Mouse (Mus musculus) small intestine, adult 2 months (tissue): ENCODE measurements around the gene Fbxw26.
"Not testable (repeated sequence)": the region's sequence is repeated elsewhere in the genome, so short reads cannot be mapped to it uniquely, and the experiment has no call there.

Experiments used
- CTCF ChIP-seq: fragments of 200-500 bp; IDR thresholded peaks from 2 replicates; pipeline ENCODE4 v1.5.1; 2012; ENCODE audit warnings: low read depth, mild to moderate bottlenecking, control low read depth, inconsistent platforms, low read length, moderate library complexity, mixed read lengths; ENCODE audit not compliant: insufficient replicate concordance, insufficient read length; ENCODE audit errors: extremely low read depth
- POLR2A ChIP-seq: fragments of 200-500 bp; IDR thresholded peaks from 2 replicates; pipeline ENCODE4 v1.6.1; 2012; ENCODE audit warnings: low read depth, mild to moderate bottlenecking, control low read depth, inconsistent platforms, low read length, moderate library complexity

- not testable (repeated sequence) for TF ChIP-seq POLR2A, CTCF
Measured at GRCm38 (mm10) chr9:109745989-109746388, at the start of gene Fbxw26.
